Mouse (Mus musculus) CH12.LX (cell line): ENCODE data around the gene Greb1. TPM values are rescaled to one million over a fixed set of nuclear protein-coding genes. Genes with fewer than 3 reads are reported as not detected.

ENCODE experiments used
- DNase-seq: peaks from one replicate; pipeline ENCODE4 v3.0.0-alpha.2; 2013; ENCODE audit errors: extremely low read depth
- H3K27ac ChIP-seq: 2 replicates; pipeline ENCODE4 v1.5.1; 2012; ENCODE audit warnings: low read depth, mild to moderate bottlenecking, control low read depth, moderate library complexity; ENCODE audit not compliant: insufficient read depth
- H3K27me3 ChIP-seq: replicated peaks from 2 replicates; pipeline ENCODE3; 2012; ENCODE audit warnings: inconsistent platforms
- H3K36me3 ChIP-seq, 2 experiments: replicated peaks in 1 of 2; 2 replicates each; pipeline versions ENCODE3 to v1.6.1; 2012; ENCODE audit warnings: inconsistent platforms in 1 of 2, low read length in 1 of 2, mild to moderate bottlenecking in 1 of 2, mixed read lengths in 1 of 2, moderate library complexity in 1 of 2; ENCODE audit not compliant: control insufficient read depth in 1 of 2, insufficient read depth in 1 of 2
- H3K4me1 ChIP-seq, 2 experiments: 2 replicates each; pipeline ENCODE4 v1.6.1; 2012; ENCODE audit warnings: inconsistent platforms in 1 of 2, moderate library complexity in 1 of 2; ENCODE audit not compliant: insufficient read depth in 2 of 2, control insufficient read depth in 1 of 2
- H3K4me2 ChIP-seq: 2 replicates; pipeline ENCODE4 v1.6.1; 2012; ENCODE audit warnings: low read depth, mild to moderate bottlenecking, control low read depth; ENCODE audit not compliant: poor library complexity, insufficient read depth, severe bottlenecking
- H3K4me3 ChIP-seq, 3 experiments: fragments of 150-350 bp in 1 of 3; sonication (generic) in 1 of 3; replicated peaks in 1 of 3; 2 replicates each; pipeline versions ENCODE3 to v1.5.1; 2011 to 2012; ENCODE audit warnings: low read depth in 2 of 3, low read length in 2 of 3, mild to moderate bottlenecking in 2 of 3, moderate library complexity in 2 of 3, control low read depth in 1 of 3, improper control_type of control experiment in 1 of 3, inconsistent platforms in 1 of 3, mixed read lengths in 1 of 3; ENCODE audit not compliant: poor library complexity in 1 of 3
- H3K79me2 ChIP-seq: replicated peaks from 2 replicates; pipeline ENCODE4 v1.6.1; 2012; ENCODE audit warnings: mild to moderate bottlenecking, moderate library complexity; ENCODE audit not compliant: control insufficient read depth, poor library complexity, insufficient read depth, severe bottlenecking; ENCODE audit errors: extremely low read depth
- H3K9ac ChIP-seq: 2 replicates; pipeline ENCODE4 v1.6.1; 2012; ENCODE audit warnings: low read depth, mild to moderate bottlenecking, control low read depth, moderate library complexity; ENCODE audit not compliant: insufficient read depth
- H3K9me3 ChIP-seq: replicated peaks from 2 replicates; pipeline ENCODE3; 2012; ENCODE audit warnings: low read length, inconsistent platforms, mixed read lengths
- CHD1 ChIP-seq: IDR thresholded peaks from 2 replicates; pipeline ENCODE4 v1.6.1; 2012; ENCODE audit warnings: low read depth, low read length, improper control_type of control experiment, inconsistent platforms
- CTCF ChIP-seq, 2 experiments: IDR thresholded peaks in 1 of 2; conservative IDR thresholded peaks in 1 of 2; 2 replicates each; pipeline ENCODE4 v1.5.1; 2011 to 2012; ENCODE audit warnings: low read depth in 2 of 2, low read length in 2 of 2, improper control_type of control experiment in 1 of 2, inconsistent platforms in 1 of 2, mild to moderate bottlenecking in 1 of 2, moderate library complexity in 1 of 2
- E2F4 ChIP-seq: IDR thresholded peaks from 2 replicates; pipeline ENCODE4 v1.6.1; 2011; ENCODE audit warnings: low read depth, low read length, improper control_type of control experiment; ENCODE audit not compliant: insufficient replicate concordance
- ETS1 ChIP-seq: conservative IDR thresholded peaks from 2 replicates; pipeline ENCODE4 v1.6.1; 2012; ENCODE audit warnings: low read depth, mild to moderate bottlenecking, inconsistent platforms, low read length, improper control_type of control experiment, moderate library complexity
- GABPA ChIP-seq: IDR thresholded peaks from 2 replicates; pipeline ENCODE4 v1.6.1; 2012; ENCODE audit warnings: low read depth, low read length, improper control_type of control experiment, inconsistent platforms; ENCODE audit not compliant: insufficient replicate concordance
- HCFC1 ChIP-seq: IDR thresholded peaks from 2 replicates; pipeline ENCODE4 v1.6.1; 2012; ENCODE audit warnings: low read depth, mild to moderate bottlenecking, inconsistent platforms, low read length, improper control_type of control experiment
- IRF4 ChIP-seq: IDR thresholded peaks from 2 replicates; pipeline ENCODE4 v1.6.1; 2014; ENCODE audit warnings: low read depth, mild to moderate bottlenecking, inconsistent platforms, low read length, improper control_type of control experiment
- JUND ChIP-seq: conservative IDR thresholded peaks from 2 replicates; pipeline ENCODE4 v1.6.1; 2011; ENCODE audit warnings: low read depth, low read length, improper control_type of control experiment
- KAT2A ChIP-seq: IDR thresholded peaks from 2 replicates; pipeline ENCODE4 v1.6.1; 2012; ENCODE audit warnings: low read length, improper control_type of control experiment, inconsistent platforms; ENCODE audit not compliant: insufficient replicate concordance
- MAZ ChIP-seq: IDR thresholded peaks from 2 replicates; pipeline ENCODE4 v1.6.1; 2012; ENCODE audit warnings: low read depth, mild to moderate bottlenecking, inconsistent platforms, low read length, improper control_type of control experiment, moderate library complexity
- MYC ChIP-seq: IDR thresholded peaks from 2 replicates; pipeline ENCODE4 v1.6.1; 2011; ENCODE audit warnings: low read depth, mild to moderate bottlenecking, improper control_type of control experiment, low read length
- NELFE ChIP-seq: IDR thresholded peaks from 2 replicates; pipeline ENCODE4 v1.6.1; 2011; ENCODE audit warnings: low read depth, low read length, improper control_type of control experiment
- RCOR1 ChIP-seq: conservative IDR thresholded peaks from 2 replicates; pipeline ENCODE4 v1.6.1; 2012; ENCODE audit warnings: low read depth, mild to moderate bottlenecking, inconsistent platforms, low read length, improper control_type of control experiment
- SMC3 ChIP-seq: IDR thresholded peaks from 2 replicates; pipeline ENCODE4 v1.6.1; 2011; ENCODE audit warnings: low read depth, low read length, improper control_type of control experiment
- TBP ChIP-seq: conservative IDR thresholded peaks from 2 replicates; pipeline ENCODE4 v1.6.1; 2011; ENCODE audit warnings: low read depth, low read length, improper control_type of control experiment
- UBTF ChIP-seq: IDR thresholded peaks from 2 replicates; pipeline ENCODE4 v1.6.1; 2012; ENCODE audit warnings: low read depth, mild to moderate bottlenecking, inconsistent platforms, low read length, improper control_type of control experiment, moderate library complexity
- USF2 ChIP-seq: conservative IDR thresholded peaks from 2 replicates; pipeline ENCODE4 v1.6.1; 2011; ENCODE audit warnings: low read depth, low read length, improper control_type of control experiment
- ZC3H11A ChIP-seq: IDR thresholded peaks from 2 replicates; pipeline ENCODE4 v1.6.1; 2012; ENCODE audit warnings: low read depth, mild to moderate bottlenecking, inconsistent platforms, low read length, improper control_type of control experiment
- ZMIZ1 ChIP-seq: IDR thresholded peaks from 2 replicates; pipeline ENCODE4 v1.6.1; 2012; ENCODE audit warnings: low read depth, mild to moderate bottlenecking, inconsistent platforms, low read length, improper control_type of control experiment
- dilution Hi-C: fragments of 300-500 bp; cut with MboI; formaldehyde crosslinking; loops from 2 replicates; pipeline ENCODE4 v1.14.3; 2020; ENCODE audit warnings: low sequenced_read_pairs; ENCODE audit not compliant: extremely low pct_unique_long_range_greater_than_20kb, extremely low pct_ligation_motif_present
- in situ Hi-C: fragments of 300-500 bp; cut with MboI; formaldehyde crosslinking; loops from 3 replicates; pipeline ENCODE4 v1.14.3; 2019; ENCODE audit warnings: low sequenced_read_pairs, low pct_ligation_motif_present, low pct_unique_long_range_greater_than_20kb, mixed read lengths
- polyA plus RNA-seq: library from polyadenylated mRNA; unstranded; fragments of >175 nt; gene quantifications from 2 replicates; pipeline ENCODE4 v1.2.1, GENCODE M21; 2012; ENCODE audit warnings: low read depth; ENCODE audit not compliant: insufficient read length
- total RNA-seq, 2 experiments: library from RNA; depleted of rRNA; stranded (reverse); fragments of 300-350 nt in 1 of 2; fragments of >200 nt in 1 of 2; gene quantifications; 2 replicates each; pipeline ENCODE4 v1.2.3; 2012 to 2014

Gene Greb1
- total and polyA plus RNA-seq, 3 experiments, result not detected

DNA sequence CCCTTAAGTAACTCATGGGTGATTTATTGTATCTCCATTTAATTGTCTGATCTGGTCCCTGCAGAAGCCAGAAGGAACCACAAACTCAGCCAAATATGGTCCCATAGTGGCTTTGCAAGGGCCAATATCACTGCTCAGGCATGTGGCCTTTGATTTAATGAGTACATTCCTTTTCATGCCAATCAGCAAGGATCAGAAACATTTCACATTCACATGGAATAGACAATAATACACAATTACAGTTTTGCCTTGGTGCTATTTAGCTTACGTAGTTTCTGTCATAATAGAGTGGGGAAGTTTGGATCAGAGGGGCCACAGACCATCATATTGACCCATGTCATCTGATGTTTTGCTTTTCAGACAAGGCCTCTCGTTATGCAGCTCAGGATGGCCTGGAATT, 47.8 kb upstream of the Greb1 start:
- DNase-seq, result no peak
- Histone ChIP-seq H3K27ac (no peak overlapping the region), H3K36me3 (no peaks in the 10 kb centered on the region), H3K4me3 (no peak overlapping the region), H3K9ac (no peak overlapping the region), H3K9me3 (peaks cover 3% of the 10 kb centered on the region), H3K79me2 (no peaks in the 10 kb centered on the region), H3K27me3 (no peaks in the 10 kb centered on the region), H3K4me2 (no peak overlapping the region), H3K4me1 (peaks cover 20 to 29% of the 10 kb centered on the region in 2 experiments)
- TF ChIP-seq ZC3H11A, result no peak
- no peak for TF ChIP-seq UBTF
- TF ChIP-seq RCOR1, result no peak
- TF ChIP-seq IRF4, result no peak
- no peak for TF ChIP-seq CHD1
- TF ChIP-seq KAT2A, result no peak
- no peak for TF ChIP-seq HCFC1
- TF ChIP-seq CTCF (conservative IDR thresholded peaks at IDR 0.05 in 1 of 2, IDR thresholded peaks at IDR 0.05 in 1 of 2; ENCODE audit: low read depth in 2 of 2, low read length in 2 of 2), result no peak
- TF ChIP-seq SMC3, result no peak
- no peak for TF ChIP-seq MAZ
- TF ChIP-seq ZMIZ1, result no peak
- TF ChIP-seq E2F4, result no peak
- no peak for TF ChIP-seq USF2
- TF ChIP-seq GABPA, result no peak
- no peak for TF ChIP-seq NELFE
- in situ Hi-C loops (no loop called here), dilution Hi-C loops (no loop called here)

DNA sequence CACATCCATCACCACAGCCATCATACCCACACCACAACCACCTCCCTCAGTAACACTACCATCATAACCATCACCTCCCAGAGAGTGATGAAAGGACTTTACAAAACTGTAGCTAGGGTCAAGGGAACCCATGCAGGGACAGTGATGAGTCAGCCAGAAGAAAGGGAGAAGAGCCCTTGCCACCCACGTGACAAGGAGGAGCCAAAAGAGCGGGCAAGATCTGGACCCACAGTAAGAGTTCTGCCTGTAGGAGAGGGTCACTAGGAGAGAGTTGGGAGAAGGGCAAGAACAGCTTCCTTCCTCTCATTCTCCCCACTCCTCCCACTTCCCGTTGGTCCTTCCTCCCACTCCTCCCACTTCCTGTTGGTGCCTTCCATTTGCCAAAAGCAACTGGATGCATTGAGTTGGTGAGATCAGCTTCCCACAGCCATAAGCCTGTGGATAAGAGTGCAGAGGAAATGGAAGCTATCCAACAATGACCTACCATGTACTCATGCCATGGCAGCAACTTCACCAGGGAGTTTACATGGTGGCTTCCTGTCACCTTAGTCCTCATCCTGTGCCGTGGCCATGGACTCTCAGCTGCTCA, 46.6 kb upstream of the Greb1 start:
- no peak overlapping the region for H3K4me2 ChIP-seq
- H3K9ac ChIP-seq, result no peak overlapping the region
- no peak for TF ChIP-seq MAZ
- no peak for TF ChIP-seq JUND
- TF ChIP-seq UBTF, result no peak
- TF ChIP-seq TBP, result no peak
- no peak for TF ChIP-seq MYC
- TF ChIP-seq USF2, result no peak
- TF ChIP-seq HCFC1, result no peak
- no peak for TF ChIP-seq ETS1
- TF ChIP-seq KAT2A, result no peak
- no peak overlapping the region for H3K27ac ChIP-seq
- no peak overlapping the region for H3K4me3 ChIP-seq
- no peaks in the 10 kb centered on the region for H3K79me2 ChIP-seq
- no peak for DNase-seq
- peaks cover 20 to 30% of the 10 kb centered on the region in 2 experiments for H3K4me1 ChIP-seq
- in situ Hi-C loops, result no loop called here
- H3K27me3 ChIP-seq, result no peaks in the 10 kb centered on the region
- dilution Hi-C loops, result no loop called here
- peaks cover 3% of the 10 kb centered on the region for H3K9me3 ChIP-seq
- no peaks in the 10 kb centered on the region for H3K36me3 ChIP-seq
